Mouse (Mus musculus) liver, adult 2 months (tissue): Measurements from ENCODE around the gene Lsm12. TPM values are rescaled to one million over a fixed set of nuclear protein-coding genes. Genes with fewer than 3 reads are reported as not detected.
"Not testable (repeated sequence)": the region's sequence is repeated elsewhere in the genome, so short reads cannot be mapped to it uniquely, and the experiment has no call there.

Experiments
- DNase-seq: peaks from one replicate; pipeline ENCODE4 v3.0.0-alpha.2; 2011; ENCODE audit warnings: low read depth, low spot score; ENCODE audit errors: extremely low read depth
- H3K27ac ChIP-seq: fragments of 200-500 bp; replicated peaks from 2 replicates; pipeline ENCODE4 v1.5.1; 2012; ENCODE audit warnings: low read depth, mild to moderate bottlenecking, control low read depth, inconsistent platforms, low read length; ENCODE audit not compliant: insufficient read depth
- H3K27me3 ChIP-seq: fragments of 200-500 bp; 2 replicates; pipeline ENCODE4 v1.6.1; 2012; ENCODE audit warnings: mild to moderate bottlenecking, moderate library complexity, low read length, inconsistent platforms; ENCODE audit not compliant: control insufficient read depth, insufficient read depth
- H3K36me3 ChIP-seq: fragments of 200-500 bp; 2 replicates; pipeline ENCODE4 v1.6.1; 2012; ENCODE audit warnings: low read length, inconsistent platforms; ENCODE audit not compliant: control insufficient read depth, insufficient read depth
- H3K4me1 ChIP-seq: fragments of 200-500 bp; 2 replicates; pipeline ENCODE4 v1.6.1; 2011; ENCODE audit warnings: low read length; ENCODE audit not compliant: control insufficient read depth, insufficient read depth
- H3K4me3 ChIP-seq: fragments of 200-500 bp; 2 replicates; pipeline ENCODE4 v1.5.1; 2011; ENCODE audit warnings: low read depth, mild to moderate bottlenecking, control low read depth, low read length, moderate library complexity; ENCODE audit not compliant: insufficient read depth
- H3K79me2 ChIP-seq: fragments of 200-500 bp; 2 replicates; pipeline ENCODE4 v1.6.1; 2012; ENCODE audit warnings: inconsistent platforms, mild to moderate bottlenecking, low read length, moderate library complexity; ENCODE audit not compliant: control insufficient read depth, insufficient read depth
- H3K9ac ChIP-seq: fragments of 200-500 bp; 2 replicates; pipeline ENCODE4 v1.6.1; 2012; ENCODE audit warnings: low read depth, mild to moderate bottlenecking, control low read depth, inconsistent platforms, low read length
- CTCF ChIP-seq: fragments of 200-500 bp; IDR thresholded peaks from 2 replicates; pipeline ENCODE4 v1.5.1; 2011; ENCODE audit warnings: low read depth, low read length, control low read depth
- POLR2A ChIP-seq: fragments of 200-500 bp; IDR thresholded peaks from 2 replicates; pipeline ENCODE4 v1.6.1; 2011; ENCODE audit warnings: low read length, control low read depth; ENCODE audit not compliant: insufficient read depth; ENCODE audit errors: extremely low read depth
- WGBS: fragments of 180-500 bp; shearing (Covaris S2); methylation state at CpG from one replicate; pipeline ENCODE4 v1.1.7; 2018; 5-methylcytosine and 5-hydroxymethylcytosine counted together
- polyA plus RNA-seq: library from polyadenylated mRNA; depleted of rRNA; stranded (reverse); fragments of >200 nt; gene quantifications from 2 replicates; pipeline ENCODE4 v1.2.3, GENCODE M21; 2012
- total RNA-seq: library from RNA; depleted of rRNA; stranded (reverse); fragments of >200 nt; gene quantifications from 2 replicates; pipeline ENCODE4 v1.2.3, GENCODE M21; 2014

The Lsm12 gene
- total and polyA plus RNA-seq, 2 experiments: 11.4 to 24.5 TPM

DNA sequence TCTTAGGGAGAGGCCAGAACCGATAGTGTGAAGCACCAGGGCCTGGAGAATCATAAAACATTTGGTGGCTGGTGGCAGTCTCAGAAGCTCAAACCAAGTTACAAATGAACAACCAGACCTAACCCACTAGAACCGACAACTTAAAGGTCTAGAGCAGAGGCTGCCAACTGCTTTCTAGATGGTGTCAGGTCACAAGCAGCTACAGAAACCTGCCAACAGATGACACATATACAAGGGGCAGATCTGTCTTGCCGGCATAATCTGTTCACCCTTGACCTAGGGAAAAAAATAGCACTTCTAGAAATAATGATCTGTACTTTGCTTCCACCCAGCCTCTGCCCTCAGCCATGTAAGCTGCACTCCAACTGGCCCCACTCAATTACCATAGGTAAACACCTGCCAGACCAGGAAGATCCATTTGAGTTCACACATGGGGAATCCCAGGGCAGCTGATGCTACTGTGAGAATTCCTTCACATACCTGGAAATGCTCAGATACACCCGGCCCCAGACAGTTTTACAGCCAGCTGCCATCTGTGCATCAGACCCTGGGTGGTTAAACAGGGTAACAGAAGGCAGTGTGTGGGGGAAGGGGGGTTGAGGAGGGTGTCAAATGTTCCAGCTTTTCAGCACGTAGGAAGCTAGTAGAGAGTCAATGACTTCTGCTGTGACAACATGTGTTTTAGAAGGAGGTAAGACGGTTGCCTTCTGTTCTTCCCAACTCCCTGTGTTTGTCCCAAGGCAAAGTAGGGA is 18.9 kb downstream of the Lsm12 start:
- TF ChIP-seq POLR2A (no peak), CTCF (no peak)
- no peak overlapping the region for H3K9ac ChIP-seq
- peaks cover 20% of the 10 kb centered on the region for H3K36me3 ChIP-seq
- H3K4me1 ChIP-seq: peaks cover 6% of the 10 kb centered on the region
- peaks cover 5% of the 10 kb centered on the region; the same call in 1 of the 2 replicates for H3K79me2 ChIP-seq
- no peaks in the 10 kb centered on the region for H3K27me3 ChIP-seq
- no peak overlapping the region for H3K4me3 ChIP-seq
- peak overlapping the region; percentile 24; the same call in 1 of the 2 replicates for H3K27ac ChIP-seq
- 23% methylated on average over 6 of the region's 6 CpGs for whole genome bisulfite sequencing
- DNase-seq: peak; percentile 79

DNA sequence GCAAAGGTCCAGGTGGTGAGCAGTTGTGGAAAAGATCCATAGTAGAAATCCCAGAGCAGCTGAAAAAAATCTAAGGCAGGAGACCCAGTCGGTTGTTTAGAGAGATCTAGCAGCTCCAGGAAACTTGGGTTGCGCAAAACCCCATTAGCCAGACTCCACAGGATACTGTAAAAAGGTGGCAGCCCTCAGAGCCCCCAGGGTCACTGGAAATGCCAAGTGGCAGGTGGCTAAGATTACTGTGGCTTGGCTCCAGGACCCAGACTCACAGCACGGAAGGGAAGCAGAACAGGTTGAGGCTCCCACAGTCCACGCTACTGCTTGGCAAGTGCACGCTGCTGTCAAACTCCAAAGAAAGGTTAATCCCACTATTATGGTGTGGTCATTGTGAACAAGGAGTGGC is 25.3 kb downstream of the Lsm12 start:
- 70% methylated on average over 5 of the region's 5 CpGs for WGBS
- Histone ChIP-seq H3K4me3 (no peak overlapping the region), H3K27ac (no peak overlapping the region), H3K79me2 (no peaks in the 10 kb centered on the region), H3K9ac (no peak overlapping the region), H3K27me3 (no peaks in the 10 kb centered on the region), H3K4me1 (peaks cover 3% of the 10 kb centered on the region; the same call in 1 of the 2 replicates), H3K36me3 (peaks cover 15% of the 10 kb centered on the region)
- DNase-seq: no peak
- TF ChIP-seq CTCF (no peak), POLR2A (no peak)

DNA sequence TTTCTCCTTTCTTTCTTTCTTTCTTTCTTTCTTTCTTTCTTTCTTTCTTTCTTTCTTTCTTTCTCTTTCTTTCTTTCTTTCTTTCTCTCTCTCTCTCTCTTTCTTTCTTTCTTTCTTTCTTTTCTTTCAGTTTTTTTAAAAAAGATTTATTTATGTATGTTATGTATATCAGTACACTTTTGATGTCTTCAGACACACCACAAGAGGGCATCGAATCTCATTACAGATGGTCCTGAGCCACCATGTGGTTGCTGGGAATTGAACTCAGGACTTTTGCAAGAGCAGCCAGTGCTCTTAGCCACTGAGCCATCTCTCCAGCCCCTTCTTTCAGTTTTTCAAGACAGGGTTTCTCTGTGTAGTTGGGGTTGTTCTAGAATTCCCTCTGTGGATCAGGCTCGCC is 27.1 kb downstream of the Lsm12 start:
- H3K36me3 ChIP-seq, H3K9ac ChIP-seq, H3K4me3 ChIP-seq, DNase-seq, H3K27ac ChIP-seq, H3K79me2 ChIP-seq, H3K27me3 ChIP-seq, H3K4me1 ChIP-seq: not testable (repeated sequence)
- WGBS: 85% methylated on average over 2 of the region's 2 CpGs

DNA sequence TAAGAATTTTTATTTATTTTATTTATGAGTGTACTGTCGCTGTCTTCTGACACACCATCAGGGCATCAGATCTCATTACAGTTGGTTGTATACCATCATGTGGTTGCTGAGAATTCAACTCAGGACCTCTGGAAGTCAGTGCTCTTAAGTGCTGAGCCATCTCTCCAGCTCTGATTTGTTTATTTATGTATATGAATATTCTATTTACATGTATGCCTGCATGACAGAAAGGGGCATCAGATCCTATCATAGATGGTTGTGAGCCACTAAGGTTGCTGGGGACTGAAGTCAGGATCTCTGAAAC is 28.4 kb downstream of the Lsm12 start:
- no peak for TF ChIP-seq CTCF
- no peak for TF ChIP-seq POLR2A
- 25% methylated on average over 1 of the region's 1 CpGs for WGBS
- H3K9ac ChIP-seq: no peak overlapping the region
- no peaks in the 10 kb centered on the region for H3K79me2 ChIP-seq
- peaks cover 3% of the 10 kb centered on the region; the same call in 1 of the 2 replicates for H3K4me1 ChIP-seq
- H3K36me3 ChIP-seq: peaks cover 1% of the 10 kb centered on the region; the same call in 1 of the 2 replicates
- no peaks in the 10 kb centered on the region for H3K27me3 ChIP-seq
- DNase-seq: no peak
- no peak overlapping the region for H3K27ac ChIP-seq
- H3K4me3 ChIP-seq: no peak overlapping the region

DNA sequence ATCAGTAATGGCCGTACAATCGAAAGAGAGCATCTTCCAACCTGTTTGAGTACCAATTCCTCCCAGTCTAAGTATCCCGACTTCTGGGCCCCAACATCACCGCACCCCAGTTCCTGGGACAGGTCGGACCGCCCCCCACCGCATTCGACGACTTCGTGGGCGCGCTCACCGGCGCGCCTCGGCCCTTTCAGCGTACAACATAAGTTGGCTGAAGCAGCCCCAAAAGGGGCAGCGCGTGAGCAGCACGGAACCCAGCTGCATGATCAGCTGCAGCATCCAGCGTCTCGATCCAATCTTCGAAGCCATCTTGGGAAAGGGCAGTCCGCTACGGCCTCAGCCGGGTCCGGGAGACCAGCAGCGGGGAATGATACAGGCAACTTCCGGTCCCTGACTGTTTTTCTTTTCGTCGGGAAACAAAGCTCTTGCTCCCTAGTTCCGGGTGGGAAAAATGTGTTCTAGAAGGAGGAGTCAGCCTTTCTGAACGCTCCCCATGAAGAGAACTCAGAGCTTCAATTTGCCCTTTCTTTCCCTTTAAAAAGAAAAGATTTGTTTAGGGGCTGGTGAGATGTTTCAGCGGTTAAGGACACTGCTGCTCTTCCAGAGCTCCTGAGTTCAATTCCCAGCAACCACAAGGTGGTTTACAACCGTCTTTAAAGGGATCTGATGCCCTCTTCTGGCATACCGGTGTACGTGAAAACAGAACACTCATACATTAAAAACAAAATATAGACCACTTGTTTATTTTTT is 28.9 kb downstream of the Lsm12 start, which contains the start of gene Tmem101:
Gene Tmem101, minus strand, starts transcription at position 366 of the 747 bp plus-strand sequence.
- Histone ChIP-seq H3K4me1 (peaks cover 3% of the 10 kb centered on the region; the same call in 1 of the 2 replicates), H3K79me2 (no peaks in the 10 kb centered on the region), H3K4me3 (peak within 1 kb of the TSS; percentile 72), H3K9ac (peak within 1 kb of the TSS; percentile 67), H3K27me3 (no peaks in the 10 kb centered on the region), H3K36me3 (peaks cover 6% of the 10 kb centered on the region), H3K27ac (no peak within 1 kb of the TSS)
- peak; percentile 87 for DNase-seq
- TF ChIP-seq CTCF (peak; percentile 19), POLR2A (0 out of 2 replicates have a peak, but pooled peaks have one; percentile 47)
- WGBS: 1% methylated on average over 37 of the region's 37 CpGs
